Mouse (Mus musculus) liver, adult 2 months (tissue): ENCODE data around the gene Ptpn11. TPM values are rescaled to one million over a fixed set of nuclear protein-coding genes. Genes with fewer than 3 reads are reported as not detected.
"Not testable (repeated sequence)": the region's sequence is repeated elsewhere in the genome, so short reads cannot be mapped to it uniquely, and the experiment has no call there.

ENCODE experiments used
- DNase-seq: peaks from one replicate; pipeline ENCODE4 v3.0.0-alpha.2; 2011; ENCODE audit warnings: low read depth, low spot score; ENCODE audit errors: extremely low read depth
- H3K27ac ChIP-seq: fragments of 200-500 bp; replicated peaks from 2 replicates; pipeline ENCODE4 v1.5.1; 2012; ENCODE audit warnings: low read depth, mild to moderate bottlenecking, control low read depth, inconsistent platforms, low read length; ENCODE audit not compliant: insufficient read depth
- H3K27me3 ChIP-seq: fragments of 200-500 bp; 2 replicates; pipeline ENCODE4 v1.6.1; 2012; ENCODE audit warnings: mild to moderate bottlenecking, moderate library complexity, low read length, inconsistent platforms; ENCODE audit not compliant: control insufficient read depth, insufficient read depth
- H3K36me3 ChIP-seq: fragments of 200-500 bp; 2 replicates; pipeline ENCODE4 v1.6.1; 2012; ENCODE audit warnings: low read length, inconsistent platforms; ENCODE audit not compliant: control insufficient read depth, insufficient read depth
- H3K4me1 ChIP-seq: fragments of 200-500 bp; 2 replicates; pipeline ENCODE4 v1.6.1; 2011; ENCODE audit warnings: low read length; ENCODE audit not compliant: control insufficient read depth, insufficient read depth
- H3K4me3 ChIP-seq: fragments of 200-500 bp; 2 replicates; pipeline ENCODE4 v1.5.1; 2011; ENCODE audit warnings: low read depth, mild to moderate bottlenecking, control low read depth, low read length, moderate library complexity; ENCODE audit not compliant: insufficient read depth
- H3K79me2 ChIP-seq: fragments of 200-500 bp; 2 replicates; pipeline ENCODE4 v1.6.1; 2012; ENCODE audit warnings: inconsistent platforms, mild to moderate bottlenecking, low read length, moderate library complexity; ENCODE audit not compliant: control insufficient read depth, insufficient read depth
- H3K9ac ChIP-seq: fragments of 200-500 bp; 2 replicates; pipeline ENCODE4 v1.6.1; 2012; ENCODE audit warnings: low read depth, mild to moderate bottlenecking, control low read depth, inconsistent platforms, low read length
- CTCF ChIP-seq: fragments of 200-500 bp; IDR thresholded peaks from 2 replicates; pipeline ENCODE4 v1.5.1; 2011; ENCODE audit warnings: low read depth, low read length, control low read depth
- POLR2A ChIP-seq: fragments of 200-500 bp; IDR thresholded peaks from 2 replicates; pipeline ENCODE4 v1.6.1; 2011; ENCODE audit warnings: low read length, control low read depth; ENCODE audit not compliant: insufficient read depth; ENCODE audit errors: extremely low read depth
- WGBS: fragments of 180-500 bp; shearing (Covaris S2); methylation state at CpG from one replicate; pipeline ENCODE4 v1.1.7; 2018; 5-methylcytosine and 5-hydroxymethylcytosine counted together
- polyA plus RNA-seq: library from polyadenylated mRNA; depleted of rRNA; stranded (reverse); fragments of >200 nt; gene quantifications from 2 replicates; pipeline ENCODE4 v1.2.3, GENCODE M21; 2012
- total RNA-seq: library from RNA; depleted of rRNA; stranded (reverse); fragments of >200 nt; gene quantifications from 2 replicates; pipeline ENCODE4 v1.2.3, GENCODE M21; 2014

Ptpn11 gene
- total and polyA plus RNA-seq, 2 experiments = 15.6 to 23.1 TPM

DNA sequence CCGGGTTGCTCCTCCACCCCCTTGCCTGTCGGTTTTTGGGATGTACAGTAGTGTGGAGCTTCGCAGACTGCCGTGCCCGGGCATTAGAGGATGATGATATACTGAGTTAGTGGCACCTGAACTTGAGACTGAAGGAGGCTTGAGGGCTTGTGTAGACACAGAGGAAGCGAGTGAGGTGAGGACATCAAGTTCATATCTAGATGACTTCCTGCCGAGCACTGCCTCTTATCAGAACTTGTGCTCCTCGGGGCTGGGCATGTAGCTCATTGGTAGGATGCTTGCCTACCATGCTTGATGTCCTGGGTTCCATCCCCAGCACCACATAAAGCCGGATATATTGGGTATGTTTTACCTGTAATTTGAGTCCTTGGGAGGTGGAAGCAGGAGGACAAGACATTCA is 39.6 kb upstream of the Ptpn11 start:
- DNase-seq = no peak
- no peak overlapping the region for H3K9ac ChIP-seq
- H3K4me3 ChIP-seq = no peak overlapping the region
- no peaks in the 10 kb centered on the region for H3K36me3 ChIP-seq
- H3K27ac ChIP-seq = no peak overlapping the region
- H3K4me1 ChIP-seq = no peaks in the 10 kb centered on the region
- peaks cover 40% of the 10 kb centered on the region for H3K79me2 ChIP-seq
- no peaks in the 10 kb centered on the region for H3K27me3 ChIP-seq
- TF ChIP-seq CTCF = no peak
- no peak for TF ChIP-seq POLR2A
- WGBS = 87% methylated on average over 9 of the region's 9 CpGs

DNA sequence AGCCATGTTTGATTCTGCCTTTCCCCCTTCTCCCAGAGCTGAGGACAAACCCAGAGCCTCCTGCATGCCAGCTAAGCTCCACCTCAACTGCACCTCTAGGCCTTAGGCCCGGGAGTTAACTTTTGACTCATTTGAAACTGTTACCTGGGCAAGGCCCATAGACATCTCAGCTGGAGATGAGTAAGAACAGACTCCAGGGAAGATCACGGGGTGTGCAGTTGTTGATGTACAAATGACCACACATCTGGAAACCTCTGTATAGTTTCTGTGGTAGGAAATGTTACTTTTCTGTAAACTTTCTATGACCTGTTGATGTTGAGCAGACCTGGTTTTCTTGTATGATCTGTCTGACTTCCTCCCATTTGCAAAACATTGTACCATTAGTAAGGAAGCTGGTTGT is 38.0 kb upstream of the Ptpn11 start:
- TF ChIP-seq POLR2A (no peak), CTCF (no peak)
- H3K4me1 ChIP-seq = no peaks in the 10 kb centered on the region
- H3K27ac ChIP-seq = no peak overlapping the region
- H3K9ac ChIP-seq = no peak overlapping the region
- no peak overlapping the region for H3K4me3 ChIP-seq
- WGBS = 97% methylated on average over 2 of the region's 2 CpGs
- H3K79me2 ChIP-seq = peaks cover 45% of the 10 kb centered on the region
- no peaks in the 10 kb centered on the region for H3K27me3 ChIP-seq
- no peak for DNase-seq
- no peaks in the 10 kb centered on the region for H3K36me3 ChIP-seq

DNA sequence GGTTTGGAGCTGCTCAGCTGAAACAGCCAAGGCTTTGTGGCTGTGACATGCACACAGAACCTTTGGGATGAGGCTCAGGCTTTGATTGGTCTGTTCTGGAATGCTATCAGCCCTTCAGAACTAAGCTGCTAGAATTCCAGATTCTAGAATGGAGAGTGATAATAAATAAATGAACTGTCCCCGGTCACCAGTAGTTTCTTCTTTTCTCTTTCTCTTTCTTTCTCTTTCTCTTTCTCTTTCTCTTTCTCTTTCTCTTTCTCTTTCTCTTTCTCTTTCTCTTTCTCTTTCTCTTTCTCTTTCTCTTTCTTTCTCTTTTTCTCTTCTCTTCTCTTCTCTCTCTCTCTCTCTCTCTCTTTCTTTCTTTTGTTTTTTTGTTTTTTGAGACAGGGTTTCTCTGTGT is 36.1 kb upstream of the Ptpn11 start:
- H3K4me3 ChIP-seq, H3K27me3 ChIP-seq, DNase-seq, H3K36me3 ChIP-seq, H3K9ac ChIP-seq, H3K4me1 ChIP-seq, H3K27ac ChIP-seq: not testable (repeated sequence)
- peaks cover 39% of the 10 kb centered on the region for H3K79me2 ChIP-seq
- 89% methylated on average over 1 of the region's 1 CpGs for WGBS

DNA sequence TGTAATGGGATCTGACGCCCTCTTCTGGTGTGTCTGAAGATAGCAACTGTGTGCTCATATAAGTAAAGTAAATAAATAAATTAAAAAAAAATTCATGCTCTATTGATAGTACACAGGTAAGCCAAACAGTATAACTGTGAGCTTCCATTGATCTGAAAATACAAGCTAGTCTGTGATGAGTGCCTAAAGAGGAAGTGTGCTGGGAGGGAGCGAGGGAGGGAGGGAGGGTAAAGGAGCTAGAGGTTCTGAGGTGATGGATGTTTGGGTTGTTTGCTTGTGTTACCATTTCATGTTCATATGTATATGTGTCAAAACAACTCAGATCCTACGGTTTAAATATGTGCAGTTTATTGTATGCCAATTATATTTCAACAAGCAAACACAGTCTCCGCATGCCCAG is 35.6 kb upstream of the Ptpn11 start:
- WGBS = 93% methylated on average over 4 of the region's 4 CpGs
- H3K4me1 ChIP-seq = no peaks in the 10 kb centered on the region
- no peaks in the 10 kb centered on the region for H3K36me3 ChIP-seq
- TF ChIP-seq POLR2A = no peak
- no peak for TF ChIP-seq CTCF
- no peak overlapping the region for H3K4me3 ChIP-seq
- no peaks in the 10 kb centered on the region for H3K27me3 ChIP-seq
- H3K79me2 ChIP-seq = peaks cover 36% of the 10 kb centered on the region
- DNase-seq = no peak
- H3K27ac ChIP-seq = no peak overlapping the region
- H3K9ac ChIP-seq = no peak overlapping the region

DNA sequence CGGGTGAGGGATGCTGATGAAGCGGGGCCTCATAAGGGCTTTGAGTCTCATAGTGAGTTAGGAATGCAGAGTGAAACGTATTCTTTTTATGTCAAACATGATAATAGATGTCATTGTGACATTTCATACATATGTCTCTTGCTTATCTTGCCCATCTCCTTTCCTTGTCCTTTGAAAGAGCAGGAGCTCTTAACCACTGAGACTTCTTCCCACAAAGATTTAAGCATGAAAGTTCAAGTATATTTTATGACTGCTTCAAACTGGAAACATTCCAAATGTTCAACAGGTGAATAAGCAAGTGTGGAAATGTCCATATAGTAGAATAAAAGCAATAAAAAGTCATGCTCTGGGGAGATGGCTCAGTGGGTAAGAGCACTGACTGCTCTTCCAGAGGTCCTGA is 35.2 kb upstream of the Ptpn11 start:
- Histone ChIP-seq H3K4me3 (no peak overlapping the region), H3K27me3 (no peaks in the 10 kb centered on the region), H3K36me3 (no peaks in the 10 kb centered on the region), H3K9ac (no peak overlapping the region), H3K79me2 (peaks cover 37% of the 10 kb centered on the region), H3K4me1 (peaks cover 2% of the 10 kb centered on the region; the same call in 1 of the 2 replicates), H3K27ac (no peak overlapping the region)
- 87% methylated on average over 3 of the region's 3 CpGs for WGBS
- DNase-seq = no peak
- TF ChIP-seq CTCF (no peak), POLR2A (no peak)

DNA sequence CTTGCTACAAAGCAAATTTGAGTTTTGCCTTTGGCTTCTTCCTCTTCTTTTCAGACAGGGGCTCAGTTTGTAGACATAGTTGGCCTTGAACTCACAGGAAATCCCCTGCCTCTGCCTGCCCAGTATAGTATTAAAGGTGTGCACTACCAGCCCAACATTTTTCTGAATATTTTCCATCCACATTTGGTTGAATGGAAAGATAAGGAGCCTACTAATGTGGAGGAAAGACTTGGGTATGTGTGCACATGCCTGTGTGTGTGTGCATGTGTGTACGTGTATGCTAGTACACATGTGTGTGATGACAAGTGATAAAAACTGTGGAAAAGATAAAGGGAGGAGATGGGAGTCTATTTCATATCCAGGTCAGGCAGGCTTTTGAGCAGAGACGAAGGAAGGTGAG is 34.7 kb upstream of the Ptpn11 start:
- Histone ChIP-seq H3K27me3 (no peaks in the 10 kb centered on the region), H3K9ac (no peak overlapping the region), H3K36me3 (no peaks in the 10 kb centered on the region), H3K79me2 (peaks cover 40% of the 10 kb centered on the region), H3K4me1 (peaks cover 4% of the 10 kb centered on the region; the same call in 1 of the 2 replicates), H3K4me3 (no peak overlapping the region), H3K27ac (no peak overlapping the region)
- no peak for TF ChIP-seq CTCF
- TF ChIP-seq POLR2A = no peak
- 88% methylated on average over 2 of the region's 2 CpGs for WGBS
- DNase-seq = no peak
